19 mouse cellular contexts compared by ENCODE assay signal in genomic region chr19:5465037-5465436, GRCm38 (mm10). TPM values are rescaled to one million over a fixed set of nuclear protein-coding genes. Genes with fewer than 3 reads are reported as not detected.
DNase-seq lines count a peak whose midpoint lies in the region; ATAC-seq and TF ChIP-seq lines count a peak whose summit lies in the region.
"Had no signal": no experiment of that assay in that cellular context is flagged by ENCODE, and none has a peak within 500 bp of the region (broad histone marks: within the 10 kb centered on the region; RNA-seq: fewer than 3 reads in every experiment).

No protein-coding gene starts in this region.

- intact Hi-C loops in heart, postnatal 25 days (cut with DNase I): loop anchor here (2.0 kb wide), 1 partner anchor 22 kb away; no protein-coding TSS in a partner anchor

- H3K27me3 ChIP-seq in embryonic facial prominence, embryonic 13.5 days: no peaks in the 10 kb centered on the region
- H3K27me3 ChIP-seq in embryonic facial prominence, embryonic 10.5 days (replicated peaks; ENCODE audit: low read depth, poor library complexity, severe bottlenecking): no peaks in the 10 kb centered on the region
- H3K27me3 ChIP-seq in heart, embryonic 14.5 days (ENCODE audit: control insufficient read depth, insufficient read depth, low read length): no peaks in the 10 kb centered on the region
- no peaks in the 10 kb centered on the region for H3K27me3 ChIP-seq in hindbrain, embryonic 13.5 days
- no peaks in the 10 kb centered on the region for H3K27me3 ChIP-seq in hindbrain, embryonic 10.5 days (ENCODE audit: insufficient read depth, poor library complexity, severe bottlenecking)
- peaks cover 4% of the 10 kb centered on the region for H3K27me3 ChIP-seq in E14TG2a.4 (ENCODE audit: insufficient read depth, low read length)
- H3K27me3 ChIP-seq: forebrain, embryonic 13.5 days; hindbrain, embryonic 15.5 days; Patski had no signal

- no peak for TF ChIP-seq CTCF in E14TG2a.4 (conservative IDR thresholded peaks at IDR 0.05; ENCODE audit: low read length)

- H3K4me3 ChIP-seq in embryonic facial prominence, embryonic 13.5 days: no peak overlapping the region
- no peak overlapping the region for H3K4me3 ChIP-seq in embryonic facial prominence, embryonic 10.5 days
- H3K4me3 ChIP-seq in heart, embryonic 14.5 days (ENCODE audit: control insufficient read depth in 1 of 2, insufficient read depth in 1 of 2, low read depth in 1 of 2, low read length in 2 of 2): peak overlapping the region in 1 of 2 experiments; percentile 28; a peak in 1 of 4 replicates
- no peak overlapping the region for H3K4me3 ChIP-seq in hindbrain, embryonic 13.5 days
- no peak overlapping the region for H3K4me3 ChIP-seq in hindbrain, embryonic 10.5 days
- H3K4me3 ChIP-seq in E14TG2a.4 (replicated peaks; ENCODE audit: low read length): peak overlapping the region; percentile 71

- peaks cover 61% of the 10 kb centered on the region for H3K36me3 ChIP-seq in embryonic facial prominence, embryonic 13.5 days
- H3K36me3 ChIP-seq in embryonic facial prominence, embryonic 10.5 days (replicated peaks): peaks cover 67% of the 10 kb centered on the region
- H3K36me3 ChIP-seq in heart, embryonic 14.5 days (ENCODE audit: control insufficient read depth, insufficient read depth, low read length): peaks cover 63% of the 10 kb centered on the region
- peaks cover 64% of the 10 kb centered on the region for H3K36me3 ChIP-seq in hindbrain, embryonic 13.5 days
- peaks cover 63% of the 10 kb centered on the region for H3K36me3 ChIP-seq in hindbrain, embryonic 10.5 days
- peaks cover 65% of the 10 kb centered on the region for H3K36me3 ChIP-seq in E14TG2a.4 (ENCODE audit: insufficient read depth, low read length)

- no peak overlapping the region for H3K4me2 ChIP-seq in embryonic facial prominence, embryonic 13.5 days
- H3K4me2 ChIP-seq in heart, embryonic 14.5 days (ENCODE audit: low read length): peak overlapping the region; percentile 59
- H3K4me2 ChIP-seq in hindbrain, embryonic 13.5 days: no peak overlapping the region; the same call in 1 of the 2 replicates

- no peak for ATAC-seq in embryonic facial prominence, embryonic 13.5 days (ENCODE audit: insufficient number of reproducible peaks, insufficient read depth, low FRiP score, low TSS enrichment, low read depth)
- no peak for ATAC-seq in heart, embryonic 14.5 days (ENCODE audit: insufficient number of reproducible peaks, insufficient read depth, low FRiP score, low read depth)
- ATAC-seq in hindbrain, embryonic 13.5 days (ENCODE audit: low FRiP score): no peak
- ATAC-seq: activated CD4-positive, CD25-positive, alpha-beta regulatory T cell, adult 4 months; forebrain, embryonic 13.5 days; forebrain, postnatal 0 days; intestine, embryonic 16.5 days; Patski had no signal

- DNase-seq in embryonic facial prominence, embryonic 10.5 days (ENCODE audit: low spot score): no peak
- no peak for DNase-seq in heart, postnatal 25 days (ENCODE audit: low spot score)
- DNase-seq in hindbrain, embryonic 10.5 days (ENCODE audit: low spot score): no peak
- DNase-seq: cerebellum, adult 9-10 months; forebrain, postnatal 0 days; gastrocnemius, postnatal 14 days had no signal

- H3K9ac ChIP-seq in embryonic facial prominence, embryonic 13.5 days: 0 out of 2 replicates have a peak overlapping the region, but pooled peaks have one; percentile 65
- H3K9ac ChIP-seq in heart, embryonic 14.5 days (ENCODE audit: low read length): peak overlapping the region; percentile 70
- peak overlapping the region; percentile 76; the same call in 1 of the 2 replicates for H3K9ac ChIP-seq in hindbrain, embryonic 13.5 days

- no peaks in the 10 kb centered on the region for H3K9me3 ChIP-seq in embryonic facial prominence, embryonic 13.5 days
- H3K9me3 ChIP-seq in embryonic facial prominence, embryonic 10.5 days: no peaks in the 10 kb centered on the region
- H3K9me3 ChIP-seq in heart, embryonic 14.5 days (ENCODE audit: control insufficient read depth, low read length): no peaks in the 10 kb centered on the region
- no peaks in the 10 kb centered on the region for H3K9me3 ChIP-seq in hindbrain, embryonic 13.5 days
- H3K9me3 ChIP-seq in hindbrain, embryonic 10.5 days: no peaks in the 10 kb centered on the region
- H3K9me3 ChIP-seq in E14TG2a.4 (ENCODE audit: low read length): no peaks in the 10 kb centered on the region
- H3K9me3 ChIP-seq: forebrain, embryonic 13.5 days; hindbrain, embryonic 15.5 days had no signal

- H3K4me1 ChIP-seq in embryonic facial prominence, embryonic 13.5 days: peaks cover 22% of the 10 kb centered on the region
- H3K4me1 ChIP-seq in embryonic facial prominence, embryonic 10.5 days: peaks cover 21% of the 10 kb centered on the region
- peaks cover 4 to 13% of the 10 kb centered on the region in 2 experiments; a peak in 3 of 4 replicates for H3K4me1 ChIP-seq in heart, embryonic 14.5 days (ENCODE audit: control insufficient read depth in 2 of 2, insufficient read depth in 2 of 2, low read length in 2 of 2)
- peaks cover 36% of the 10 kb centered on the region for H3K4me1 ChIP-seq in hindbrain, embryonic 13.5 days (replicated peaks)
- peaks cover 24% of the 10 kb centered on the region for H3K4me1 ChIP-seq in hindbrain, embryonic 10.5 days (replicated peaks)
- peaks cover 65% of the 10 kb centered on the region for H3K4me1 ChIP-seq in E14TG2a.4 (replicated peaks; ENCODE audit: low read depth, low read length)

- 94% methylated on average over 8 of the region's 8 CpGs for WGBS in embryonic facial prominence, embryonic 13.5 days
- WGBS in embryonic facial prominence, embryonic 10.5 days: 96% methylated on average over 8 of the region's 8 CpGs
- whole genome bisulfite sequencing in heart, embryonic 14.5 days: 92% methylated on average over 8 of the region's 8 CpGs
- 95% methylated on average over 8 of the region's 8 CpGs for WGBS in hindbrain, embryonic 13.5 days
- 95% methylated on average over 8 of the region's 8 CpGs for WGBS in hindbrain, embryonic 10.5 days

- H3K27ac ChIP-seq in embryonic facial prominence, embryonic 13.5 days: no peak overlapping the region
- no peak overlapping the region for H3K27ac ChIP-seq in embryonic facial prominence, embryonic 10.5 days (replicated peaks)
- peak overlapping the region in 1 of 2 experiments; percentile 87; a peak in 1 of 4 replicates for H3K27ac ChIP-seq in heart, embryonic 14.5 days (replicated peaks in 1 of 2; ENCODE audit: control insufficient read depth in 1 of 2, insufficient read depth in 1 of 2, low read depth in 2 of 2, low read length in 2 of 2)
- no peak overlapping the region for H3K27ac ChIP-seq in hindbrain, embryonic 13.5 days
- no peak overlapping the region for H3K27ac ChIP-seq in hindbrain, embryonic 10.5 days

RNA-seq across cellular contexts. Expression of gene Ctsw, which starts 3.3 kb away (rescaled TPM):
- polyA plus RNA-seq in embryonic facial prominence, embryonic 13.5 days (2015; fragmentation: Nextera tagmentation; extraction: Ambion mirVana): 1.6 and 2.4 TPM in 2 replicates
- 1.1 and 1.5 TPM in 2 replicates for polyA plus RNA-seq in embryonic facial prominence, embryonic 10.5 days (2016; fragmentation: Nextera tagmentation; extraction: Ambion mirVana)
- 0.84 and 1.4 TPM in 2 replicates for polyA plus RNA-seq in heart, embryonic 14.5 days (2014; fragmentation: Nextera tagmentation; extraction: Ambion mirVana)
- total RNA-seq in heart, postnatal 25 days (2021): under 1 TPM in 1 of 2 experiments, not detected in 1; 0.45 TPM
- 5.0 and 5.8 TPM in 2 replicates for polyA plus RNA-seq in hindbrain, embryonic 13.5 days (2015; fragmentation: Nextera tagmentation; extraction: Ambion mirVana)
- polyA plus RNA-seq in hindbrain, embryonic 10.5 days (2016; fragmentation: Nextera tagmentation; extraction: Ambion mirVana): 2.0 and 3.0 TPM in 2 replicates
- total RNA-seq: gastrocnemius, adult 18-20 months; gastrocnemius, postnatal 14 days had no signal

RNA-seq across cellular contexts. Expression of gene Fibp, which starts 4.6 kb away (rescaled TPM):
- 138 and 144 TPM in 2 replicates for polyA plus RNA-seq in embryonic facial prominence, embryonic 13.5 days (2015; fragmentation: Nextera tagmentation; extraction: Ambion mirVana)
- 101 and 109 TPM in 2 replicates for polyA plus RNA-seq in embryonic facial prominence, embryonic 10.5 days (2016; fragmentation: Nextera tagmentation; extraction: Ambion mirVana)
- 101 and 120 TPM in 2 replicates for polyA plus RNA-seq in heart, embryonic 14.5 days (2014; fragmentation: Nextera tagmentation; extraction: Ambion mirVana)
- total RNA-seq in heart, postnatal 25 days (2021): 10 to 100 TPM; 45.5 to 51.0 TPM
- polyA plus RNA-seq in hindbrain, embryonic 13.5 days (2015; fragmentation: Nextera tagmentation; extraction: Ambion mirVana): 169 and 179 TPM in 2 replicates
- 99.5 and 122 TPM in 2 replicates for polyA plus RNA-seq in hindbrain, embryonic 10.5 days (2016; fragmentation: Nextera tagmentation; extraction: Ambion mirVana)

RNA-seq across cellular contexts. Expression of gene Ccdc85b, which starts 7.3 kb away (rescaled TPM):
- polyA plus RNA-seq in embryonic facial prominence, embryonic 13.5 days (2015; fragmentation: Nextera tagmentation; extraction: Ambion mirVana): 6.8 TPM in 2 replicates
- polyA plus RNA-seq in embryonic facial prominence, embryonic 10.5 days (2016; fragmentation: Nextera tagmentation; extraction: Ambion mirVana): 6.2 and 7.4 TPM in 2 replicates
- polyA plus RNA-seq in heart, embryonic 14.5 days (2014; fragmentation: Nextera tagmentation; extraction: Ambion mirVana): 9.0 and 10.4 TPM in 2 replicates
- 10 to 100 TPM in 1 of 2 experiments, 1 to 10 TPM in 1; 7.8 to 11.9 TPM for total RNA-seq in heart, postnatal 25 days (2021)
- 9.6 and 10.2 TPM in 2 replicates for polyA plus RNA-seq in hindbrain, embryonic 13.5 days (2015; fragmentation: Nextera tagmentation; extraction: Ambion mirVana)
- polyA plus RNA-seq in hindbrain, embryonic 10.5 days (2016; fragmentation: Nextera tagmentation; extraction: Ambion mirVana): 6.9 and 8.6 TPM in 2 replicates

RNA-seq across cellular contexts. Expression of gene Efemp2, which starts 8.7 kb away (rescaled TPM):
- polyA plus RNA-seq in embryonic facial prominence, embryonic 13.5 days (2015; fragmentation: Nextera tagmentation; extraction: Ambion mirVana): 200 and 207 TPM in 2 replicates
- polyA plus RNA-seq in embryonic facial prominence, embryonic 10.5 days (2016; fragmentation: Nextera tagmentation; extraction: Ambion mirVana): 75.8 and 80.6 TPM in 2 replicates
- 60.8 and 68.9 TPM in 2 replicates for polyA plus RNA-seq in heart, embryonic 14.5 days (2014; fragmentation: Nextera tagmentation; extraction: Ambion mirVana)
- total RNA-seq in heart, postnatal 25 days (2021): 10 to 100 TPM in 1 of 2 experiments, 1 to 10 TPM in 1; 9.9 to 10.3 TPM
- 45.6 and 48.7 TPM in 2 replicates for polyA plus RNA-seq in hindbrain, embryonic 13.5 days (2015; fragmentation: Nextera tagmentation; extraction: Ambion mirVana)
- polyA plus RNA-seq in hindbrain, embryonic 10.5 days (2016; fragmentation: Nextera tagmentation; extraction: Ambion mirVana): 62.7 and 71.3 TPM in 2 replicates
- total RNA-seq: hematopoietic stem cell, adult 5-6 weeks had no signal

RNA-seq across cellular contexts. Expression of gene Fosl1, which starts 17.7 kb away (rescaled TPM):
- polyA plus RNA-seq in embryonic facial prominence, embryonic 13.5 days (2015; fragmentation: Nextera tagmentation; extraction: Ambion mirVana): not detected in 2 replicates
- polyA plus RNA-seq in embryonic facial prominence, embryonic 10.5 days (2016; fragmentation: Nextera tagmentation; extraction: Ambion mirVana): not detected in 2 replicates
- not detected in 2 replicates for polyA plus RNA-seq in heart, embryonic 14.5 days (2014; fragmentation: Nextera tagmentation; extraction: Ambion mirVana)
- total RNA-seq in heart, postnatal 25 days (2021): not detected
- 0.48 TPM in 1 of 2 replicates, not detected in the other for polyA plus RNA-seq in hindbrain, embryonic 13.5 days (2015; fragmentation: Nextera tagmentation; extraction: Ambion mirVana)
- not detected in 2 replicates for polyA plus RNA-seq in hindbrain, embryonic 10.5 days (2016; fragmentation: Nextera tagmentation; extraction: Ambion mirVana)
- total RNA-seq: gastrocnemius, postnatal 14 days had no signal
- polyA plus RNA-seq: activated CD4-positive, CD25-positive, alpha-beta regulatory T cell, adult 4 months; embryonic facial prominence, embryonic 11.5 days; forebrain, embryonic 13.5 days; forebrain, postnatal 0 days; heart, embryonic 11.5 days; hindbrain, embryonic 15.5 days; intestine, embryonic 16.5 days had no signal
